Mouse (Mus musculus): ENCODE measurements around the gene Otx2. TPM values are rescaled to one million over a fixed set of nuclear protein-coding genes. Genes with fewer than 3 reads are reported as not detected.

Otx2 gene
- total and polyA plus RNA-seq, 3 experiments = not detected

DNA sequence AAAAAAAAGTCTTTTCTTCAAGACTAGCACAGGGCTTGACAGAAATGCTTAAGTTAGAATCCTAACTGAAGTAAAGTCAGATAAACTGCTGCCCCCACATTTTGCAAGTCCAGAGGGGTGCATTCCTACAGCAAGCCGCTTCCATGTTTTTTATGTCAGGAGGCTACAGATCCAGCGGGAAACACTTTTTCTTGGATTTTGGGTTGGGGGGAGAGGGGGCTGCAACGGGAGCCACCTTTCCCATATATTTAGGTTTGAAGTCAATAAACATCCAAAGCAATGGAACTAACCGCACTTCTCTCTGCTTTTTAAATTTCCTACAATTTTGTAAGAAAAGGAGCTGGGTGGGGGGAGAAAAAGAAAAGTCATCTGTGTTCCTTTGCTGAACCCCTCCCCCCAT, 10.1 kb downstream of the Otx2 start:
- H3K9ac ChIP-seq (ENCODE audit: control insufficient read depth, low read depth, low read length, poor library complexity, severe bottlenecking) = no peak overlapping the region
- no peak overlapping the region for H3K27ac ChIP-seq (ENCODE audit: control insufficient read depth, low read depth, low read length)
- TF ChIP-seq POLR2AphosphoS5 (IDR thresholded peaks at IDR 0.05; ENCODE audit: borderline replicate concordance, low read depth, low read length) (no peak), MAFK (IDR thresholded peaks at IDR 0.05; ENCODE audit: borderline replicate concordance, low read depth, low read length) (no peak)
- DNase-seq (ENCODE audit: low read depth, low spot score) = no peak
- H3K4me3 ChIP-seq (ENCODE audit: control insufficient read depth in 1 of 2, insufficient read depth in 1 of 2, low read depth in 2 of 2, low read length in 2 of 2) = no peak overlapping the region
- no peaks in the 10 kb centered on the region for H3K27me3 ChIP-seq (ENCODE audit: control insufficient read depth in 1 of 2, insufficient read depth in 2 of 2, low read length in 2 of 2)
- no peaks in the 10 kb centered on the region for H3K36me3 ChIP-seq (ENCODE audit: control insufficient read depth in 1 of 2, insufficient read depth in 2 of 2, low read length in 2 of 2)
- H3K4me1 ChIP-seq (ENCODE audit: control insufficient read depth in 1 of 2, insufficient read depth in 2 of 2, low read length in 2 of 2) = no peaks in the 10 kb centered on the region
- H3K9me3 ChIP-seq (replicated peaks; ENCODE audit: insufficient read depth, low read length) = no peaks in the 10 kb centered on the region
- no peaks in the 10 kb centered on the region for H3K79me2 ChIP-seq (ENCODE audit: control insufficient read depth, insufficient read depth, low read length, poor library complexity)

DNA sequence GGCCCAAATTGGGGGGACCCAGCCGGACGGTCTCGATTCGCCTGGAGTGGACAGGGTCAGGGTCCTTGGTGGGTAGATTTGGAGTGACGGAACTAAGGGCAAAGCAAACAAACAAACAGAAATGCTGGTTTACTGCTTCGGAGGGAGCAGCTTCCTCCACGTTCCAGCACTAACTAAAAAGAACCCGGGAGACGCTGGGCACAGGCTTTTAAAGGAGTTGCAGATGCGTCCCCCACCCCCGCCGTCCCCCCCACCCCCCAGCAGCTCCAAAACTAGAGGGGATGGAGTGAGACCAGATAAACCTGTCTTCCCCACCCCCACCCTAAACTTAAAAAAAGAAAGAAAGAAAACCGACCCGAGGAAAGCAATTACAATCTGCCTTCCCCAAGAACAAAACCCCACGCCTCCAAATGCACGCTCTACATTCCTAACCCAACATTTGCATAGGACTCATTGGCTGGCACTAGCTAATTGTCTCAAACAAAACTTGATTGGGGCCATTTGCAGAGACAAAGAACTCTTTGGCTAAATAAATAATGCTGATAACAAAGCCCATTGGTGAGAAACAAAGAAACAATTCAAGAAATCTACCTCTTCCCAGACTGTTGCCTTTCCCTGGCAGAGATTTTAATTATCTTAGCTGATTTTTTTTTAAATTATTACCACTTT, 10.9 kb downstream of the Otx2 start:
- Histone ChIP-seq H3K9ac (ENCODE audit: control insufficient read depth, low read depth, low read length, poor library complexity, severe bottlenecking) (no peak overlapping the region), H3K36me3 (ENCODE audit: control insufficient read depth in 1 of 2, insufficient read depth in 2 of 2, low read length in 2 of 2) (no peaks in the 10 kb centered on the region), H3K27ac (ENCODE audit: control insufficient read depth, low read depth, low read length) (no peak overlapping the region), H3K4me1 (ENCODE audit: control insufficient read depth in 1 of 2, insufficient read depth in 2 of 2, low read length in 2 of 2) (no peaks in the 10 kb centered on the region), H3K27me3 (ENCODE audit: control insufficient read depth in 1 of 2, insufficient read depth in 2 of 2, low read length in 2 of 2) (no peaks in the 10 kb centered on the region), H3K79me2 (ENCODE audit: control insufficient read depth, insufficient read depth, low read length, poor library complexity) (no peaks in the 10 kb centered on the region), H3K9me3 (replicated peaks; ENCODE audit: insufficient read depth, low read length) (no peaks in the 10 kb centered on the region), H3K4me3 (ENCODE audit: control insufficient read depth in 1 of 2, insufficient read depth in 1 of 2, low read depth in 2 of 2, low read length in 2 of 2) (no peak overlapping the region)
- TF ChIP-seq ZKSCAN1 (IDR thresholded peaks at IDR 0.05; ENCODE audit: low read depth, low read length) = no peak
- TF ChIP-seq GATA1 (IDR thresholded peaks at IDR 0.05; ENCODE audit: low read depth, low read length) = no peak
- no peak for TF ChIP-seq ZC3H11A (IDR thresholded peaks at IDR 0.05; ENCODE audit: low read depth, low read length)
- no peak for TF ChIP-seq USF2 (IDR thresholded peaks at IDR 0.05; ENCODE audit: borderline replicate concordance in 1 of 2, insufficient read depth in 1 of 2, low read depth in 1 of 2, low read length in 2 of 2)
- TF ChIP-seq GABPA (IDR thresholded peaks at IDR 0.05; ENCODE audit: low read depth, low read length) = no peak
- TF ChIP-seq BHLHE40 (IDR thresholded peaks at IDR 0.05; ENCODE audit: borderline replicate concordance, low read depth, low read length) = no peak
- TF ChIP-seq UBTF (IDR thresholded peaks at IDR 0.05; ENCODE audit: borderline replicate concordance, insufficient read depth, low read depth, low read length) = no peak
- no peak for TF ChIP-seq KAT2A (conservative IDR thresholded peaks at IDR 0.05; ENCODE audit: low read depth, low read length)
- TF ChIP-seq ETS1 (IDR thresholded peaks at IDR 0.05; ENCODE audit: low read depth, low read length) = no peak
- no peak for TF ChIP-seq JUND (IDR thresholded peaks at IDR 0.05; ENCODE audit: low read depth, low read length)
- no peak for TF ChIP-seq MAX (IDR thresholded peaks at IDR 0.05; ENCODE audit: low read length)
- no peak for TF ChIP-seq RAD21 (IDR thresholded peaks at IDR 0.05; ENCODE audit: low read depth, low read length)
- no peak for TF ChIP-seq POLR2AphosphoS2 (IDR thresholded peaks at IDR 0.05; ENCODE audit: low read length)
- no peak for TF ChIP-seq CHD2 (IDR thresholded peaks at IDR 0.05; ENCODE audit: low read length)
- TF ChIP-seq ELF1 (IDR thresholded peaks at IDR 0.05; ENCODE audit: low read depth, low read length) = no peak
- TF ChIP-seq EP300 (IDR thresholded peaks at IDR 0.05; ENCODE audit: low read depth in 1 of 2, low read length in 2 of 2) = no peak
- DNase-seq (ENCODE audit: low read depth, low spot score) = no peak
